Mouse (Mus musculus): ENCODE data around the gene Noc4l.

Noc4l gene

DNA sequence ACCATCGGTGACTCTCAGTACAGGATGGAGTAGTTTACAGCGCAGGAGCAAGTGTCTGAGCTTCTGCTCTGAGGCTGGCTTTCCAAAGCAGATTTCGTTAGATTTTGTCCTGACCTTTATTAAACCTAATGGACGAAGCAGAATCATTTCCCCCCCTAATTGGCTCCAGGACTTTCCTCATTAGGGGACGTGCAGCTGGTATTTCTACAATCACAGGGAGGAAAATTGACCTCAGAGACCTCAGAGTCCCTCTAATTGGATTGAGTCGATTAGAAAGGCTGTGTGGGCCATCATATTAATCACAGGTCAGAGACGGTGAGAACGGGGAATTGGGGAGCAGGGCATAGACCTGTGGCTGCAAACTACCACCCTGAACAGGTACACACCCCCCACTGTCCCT lies 44.3 kb downstream of the Noc4l start:
- DNase-seq, result no peak

DNA sequence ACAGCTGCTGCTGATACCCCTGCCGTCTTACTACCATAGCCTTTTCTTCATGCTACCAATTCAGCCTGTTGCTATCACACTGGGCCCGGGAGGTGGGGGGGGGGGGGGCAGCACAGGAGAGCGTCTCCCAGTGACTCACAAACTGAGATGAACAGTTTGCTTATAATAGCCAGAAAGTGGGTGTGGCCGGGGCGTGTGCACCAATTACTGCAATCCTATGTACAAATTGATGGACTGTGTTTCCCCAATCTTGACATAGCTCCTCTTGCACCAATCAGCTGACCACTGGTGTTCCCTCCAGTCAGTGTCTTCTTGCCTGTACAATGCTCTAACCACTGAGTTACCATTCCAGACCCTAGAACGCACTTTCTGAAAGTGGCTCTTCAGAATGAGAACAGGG lies 44.9 kb downstream of the Noc4l start:
- no peak for DNase-seq

GRCm38 (mm10) chr5:110607767-110608166 lies 45.5 kb downstream of the Noc4l start:
- DNase-seq, result no peak

DNA sequence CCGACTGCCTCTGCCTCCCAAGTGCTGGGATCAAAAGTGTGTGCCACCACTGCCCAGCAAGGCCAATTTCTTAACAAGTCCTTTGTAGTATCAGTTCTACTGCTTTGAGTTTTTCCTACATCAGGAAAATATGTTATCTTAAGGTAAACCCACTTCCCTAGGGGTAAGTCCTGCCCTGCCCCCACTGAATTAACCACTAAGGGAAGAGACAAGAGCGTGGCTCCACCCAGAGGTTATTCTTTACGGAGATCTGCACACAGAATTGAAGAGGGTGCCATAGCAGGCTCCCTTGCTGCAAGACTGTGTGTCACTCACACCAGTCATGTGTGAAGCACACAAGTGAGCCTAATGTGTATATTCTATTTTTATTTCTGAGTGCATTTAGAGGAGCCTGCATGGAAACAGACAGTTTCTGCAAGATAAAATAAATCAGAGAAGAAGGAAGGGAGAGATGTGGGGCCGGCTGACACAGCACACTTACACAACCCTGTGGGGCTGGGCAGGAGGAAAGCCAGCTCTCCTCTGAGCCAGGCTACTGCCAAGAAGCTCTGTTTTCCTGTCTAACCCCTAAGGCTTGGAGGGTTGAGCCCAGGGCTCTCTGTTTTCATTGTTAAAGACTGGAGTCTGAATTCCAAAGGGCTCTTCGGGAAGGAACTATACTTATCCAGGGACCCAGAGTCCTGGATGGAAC lies 47.5 kb downstream of the Noc4l start:
- no peak for DNase-seq

GRCm38 (mm10) chr5:110604311-110604710 lies 48.9 kb downstream of the Noc4l start:
- DNase-seq, result no peak

DNA sequence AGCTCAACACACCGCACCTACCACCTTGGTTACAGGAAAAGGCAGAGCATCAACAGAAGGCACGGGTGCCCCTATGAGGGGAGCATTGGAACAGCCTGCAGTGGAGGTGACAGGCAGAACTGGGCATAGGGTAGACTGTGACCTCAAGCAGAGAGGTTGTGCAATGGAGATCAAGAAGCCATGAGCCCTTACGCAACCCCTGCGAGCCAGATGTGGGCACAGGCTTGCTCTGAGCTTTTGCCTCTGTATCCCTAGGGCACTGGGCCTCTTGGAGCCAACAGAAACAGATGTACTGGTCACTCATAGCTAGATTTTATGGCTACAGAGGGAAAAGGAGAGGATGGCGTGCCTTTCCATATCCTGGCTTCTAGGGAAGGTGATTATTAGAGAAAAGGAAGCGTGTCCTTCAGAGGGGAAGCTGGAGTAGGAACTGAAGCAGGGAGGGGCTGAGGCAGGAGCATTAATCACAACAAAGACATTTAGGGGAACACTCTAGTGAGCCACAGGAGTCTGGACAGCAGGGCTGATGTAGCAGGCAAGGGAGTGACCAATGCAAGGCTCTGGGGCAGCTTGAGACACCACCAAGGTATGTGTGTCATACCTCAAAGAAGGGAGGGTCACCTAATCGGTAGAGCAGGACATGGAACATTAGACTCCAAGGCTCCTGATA lies 50.1 kb downstream of the Noc4l start:
- DNase-seq, result no peak
